Mouse (Mus musculus) regulatory T cell (primary cell): ENCODE data around the gene Slc10a1.

Source experiments
- in situ Hi-C: fragments of 300-600 bp; cut with MboI, MseI; formaldehyde crosslinking; loops from one replicate; pipeline ENCODE4 v1.15.1; 2025; ENCODE audit warnings: high pct_unique_total_duplicates

Slc10a1 gene

DNA sequence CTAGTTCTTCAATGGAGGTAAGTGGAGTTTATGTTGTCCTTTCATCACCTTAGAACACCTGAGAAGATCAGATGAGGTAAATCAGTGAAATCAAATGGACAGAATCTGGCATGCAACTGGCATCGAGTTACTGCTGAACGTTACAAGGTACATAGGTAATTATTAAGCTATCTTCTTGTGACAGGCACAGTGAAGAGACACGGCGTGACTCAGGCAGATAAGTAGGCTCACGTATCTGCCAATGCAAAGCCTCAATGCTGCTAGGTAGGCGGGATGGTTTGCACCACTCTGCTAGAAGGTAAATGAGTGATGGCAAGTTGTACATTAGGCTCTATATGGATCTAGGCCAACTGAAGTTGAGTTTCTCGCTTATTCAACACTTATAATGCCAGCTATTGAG is 38.4 kb downstream of the Slc10a1 start:
- in situ Hi-C loops = no loop called here

DNA sequence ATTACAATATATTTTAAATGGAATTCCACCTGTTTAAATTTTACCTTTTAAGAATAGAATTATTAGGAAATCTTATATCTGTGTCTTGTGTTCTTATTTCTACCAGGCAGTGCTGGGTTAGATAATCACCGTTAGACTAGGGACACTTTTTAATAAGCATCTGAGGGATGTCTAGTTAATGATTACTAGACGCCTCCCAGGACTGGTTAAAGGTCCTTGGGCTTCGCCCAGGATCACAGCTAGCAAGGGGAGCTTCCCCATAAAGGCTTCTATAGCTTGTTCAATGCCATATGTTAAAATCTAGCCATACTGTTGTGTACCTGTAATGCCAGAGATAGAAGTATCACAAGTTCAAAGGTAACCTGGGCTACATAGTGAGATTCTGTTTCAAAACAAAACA is 39.6 kb downstream of the Slc10a1 start:
- in situ Hi-C loops = no loop called here

GRCm38 (mm10) chr12:80927518-80927917 is 41.0 kb downstream of the Slc10a1 start:
- in situ Hi-C loops = no loop called here

- in situ Hi-C loops = no loop called here
Measured at GRCm38 (mm10) chr12:80926550-80926949, 42.0 kb downstream of the Slc10a1 start.

GRCm38 (mm10) chr12:80925919-80926318 is 42.6 kb downstream of the Slc10a1 start:
- in situ Hi-C loops = no loop called here

DNA sequence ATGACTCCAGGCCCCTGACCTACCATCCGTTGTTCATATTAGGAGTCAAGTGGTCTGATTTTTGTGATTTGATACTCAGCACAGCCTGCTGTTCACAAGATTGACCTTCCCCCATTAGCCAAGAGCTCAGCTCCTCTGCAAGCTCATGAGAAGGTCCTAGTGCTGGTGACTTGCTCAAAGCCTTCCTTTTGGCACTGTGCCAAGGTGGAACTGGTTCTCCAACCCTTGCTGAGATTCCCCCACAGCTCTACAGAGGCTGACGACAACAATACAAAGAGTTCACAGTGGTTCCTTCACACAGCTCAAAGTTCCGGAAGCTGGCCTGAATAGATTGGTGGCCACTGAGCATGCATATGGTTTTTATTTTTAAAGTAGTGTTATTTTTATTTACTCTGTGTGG is 44.3 kb downstream of the Slc10a1 start:
- in situ Hi-C loops = no loop called here

DNA sequence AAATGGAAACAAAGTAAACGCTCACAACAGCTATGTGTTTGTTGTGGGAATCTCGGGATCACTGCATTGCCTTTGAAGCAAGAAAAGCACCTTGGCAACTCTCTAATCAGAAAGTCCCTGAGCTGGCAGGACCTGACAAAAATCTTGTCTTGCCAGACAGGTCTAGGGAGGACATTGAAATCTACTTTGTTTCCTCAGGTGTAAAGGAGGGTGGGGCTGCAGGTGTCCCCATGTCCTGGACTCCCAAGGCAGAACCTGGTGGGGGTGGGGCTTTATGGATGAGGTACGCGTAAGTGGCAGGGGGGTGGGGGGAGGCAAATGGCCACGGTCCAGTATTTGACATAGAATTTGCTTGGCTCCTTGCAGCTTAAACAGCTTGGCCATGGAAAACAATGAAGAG is 44.9 kb downstream of the Slc10a1 start:
- in situ Hi-C loops = no loop called here

DNA sequence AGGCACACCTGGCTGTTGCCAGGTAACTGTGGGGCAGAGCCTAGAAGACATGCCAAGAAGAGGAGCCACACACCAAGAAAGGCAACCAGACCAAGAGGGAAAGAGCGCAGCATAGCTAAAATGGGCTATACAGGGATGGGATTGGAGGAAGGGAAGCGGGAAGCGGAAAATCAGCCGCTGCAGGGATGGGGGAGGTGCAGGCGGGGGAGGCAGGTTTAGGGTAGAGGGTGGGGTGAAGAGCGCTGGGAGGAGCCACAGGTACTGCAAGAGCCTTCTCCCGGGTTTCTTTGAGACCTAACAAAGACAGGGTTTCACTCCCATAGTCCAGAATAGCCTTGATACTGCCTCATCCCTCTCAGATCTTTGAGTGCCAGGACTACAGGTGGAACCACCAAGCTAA is 45.6 kb downstream of the Slc10a1 start:
- in situ Hi-C loops = no loop called here

DNA sequence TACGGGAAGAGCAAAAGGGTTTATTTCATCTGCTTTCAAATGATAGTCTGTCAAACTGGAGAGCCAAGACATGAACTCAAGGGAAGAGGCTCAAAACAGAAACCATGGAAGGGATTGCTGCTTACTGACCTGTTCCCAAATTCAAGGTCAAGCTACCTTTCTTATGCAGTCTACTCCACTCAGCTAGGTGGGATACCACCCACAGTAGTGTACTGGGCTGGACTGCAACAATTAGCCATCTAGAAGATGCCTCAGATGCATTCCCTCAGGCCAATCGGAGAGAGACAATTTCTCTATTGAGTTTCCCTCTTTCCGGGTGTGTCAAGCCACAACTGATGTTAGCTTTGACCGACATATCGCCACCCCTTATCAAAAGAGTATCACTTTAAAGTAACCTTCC is 47.2 kb downstream of the Slc10a1 start:
- in situ Hi-C loops = no loop called here

GRCm38 (mm10) chr12:80917764-80918163 is 50.7 kb downstream of the Slc10a1 start:
- in situ Hi-C loops = loop anchor here (5.0 kb wide), 1 partner anchor 80 kb away; no protein-coding TSS in a partner anchor

GRCm38 (mm10) chr12:80909631-80910030 is 58.9 kb downstream of the Slc10a1 start:
- in situ Hi-C loops = no loop called here
